Mouse (Mus musculus) midbrain, embryonic 16.5 days (tissue): Measurements from ENCODE around the gene Zpbp2. TPM values are rescaled to one million over a fixed set of nuclear protein-coding genes. Genes with fewer than 3 reads are reported as not detected.

Source experiments
- ATAC-seq: fragments of 200-750 bp; cut with Nextera tagmentation; 2 replicates; pipeline ENCODE4 v1.8.0; 2017; ENCODE audit warnings: moderate TSS enrichment
- H3K27ac ChIP-seq: fragments of 300-500 bp; sonication (generic); 2 replicates; pipeline ENCODE4 v1.5.1; 2014; ENCODE audit warnings: mild to moderate bottlenecking, low read length, mixed read lengths
- H3K27me3 ChIP-seq: fragments of 300-500 bp; sonication (generic); 2 replicates; pipeline ENCODE4 v1.6.1; 2014; ENCODE audit warnings: low read depth, low read length, mixed read lengths; ENCODE audit not compliant: control insufficient read depth, insufficient read depth
- H3K36me3 ChIP-seq: fragments of 300-500 bp; sonication (generic); 2 replicates; pipeline ENCODE4 v1.6.1; 2014; ENCODE audit warnings: mild to moderate bottlenecking, low read length, moderate library complexity, mixed read lengths; ENCODE audit not compliant: control insufficient read depth, insufficient read depth
- H3K4me1 ChIP-seq: fragments of 300-500 bp; sonication (generic); 2 replicates; pipeline ENCODE4 v1.6.1; 2014; ENCODE audit warnings: mild to moderate bottlenecking, low read length, mixed read lengths; ENCODE audit not compliant: control insufficient read depth, insufficient read depth
- H3K4me2 ChIP-seq: fragments of 300-500 bp; sonication (generic); 2 replicates; pipeline ENCODE4 v1.6.1; 2014; ENCODE audit warnings: mild to moderate bottlenecking, low read length, mixed read lengths
- H3K4me3 ChIP-seq: fragments of 300-500 bp; sonication (generic); 2 replicates; pipeline ENCODE4 v1.5.1; 2014; ENCODE audit warnings: low read depth, mild to moderate bottlenecking, low read length, moderate library complexity, mixed read lengths
- H3K9ac ChIP-seq: fragments of 300-500 bp; sonication (generic); 2 replicates; pipeline ENCODE4 v1.6.1; 2014; ENCODE audit warnings: low read depth, low read length, mixed read lengths
- H3K9me3 ChIP-seq: fragments of 300-500 bp; sonication (generic); replicated peaks from 2 replicates; pipeline ENCODE4 v1.6.1; 2014; ENCODE audit warnings: mild to moderate bottlenecking, low read length, mixed read lengths; ENCODE audit not compliant: control insufficient read depth, poor library complexity, severe bottlenecking
- WGBS: fragments of 180-500 bp; shearing (Covaris S2); extraction: QIAGEN DNeasy Blood & Tissue Kit; methylation state at CpG from one replicate; pipeline ENCODE4 v1.1.7; 2014; 5-methylcytosine and 5-hydroxymethylcytosine counted together
- polyA plus RNA-seq: library from polyadenylated mRNA; unstranded; fragments of >200 nt; fragmentation: Nextera tagmentation; extraction: Ambion mirVana; gene quantifications from 2 replicates; pipeline ENCODE4 v1.2.1, GENCODE M21; 2015

The Zpbp2 gene
- polyA plus RNA-seq, 1 experiment from 2014 or later, result 0.15 TPM

GRCm38 (mm10) chr11:98577776-98578175 lies 26.9 kb downstream of the Zpbp2 start:
- Histone ChIP-seq H3K36me3 (peaks cover 9% of the 10 kb centered on the region), H3K9ac (no peak overlapping the region), H3K4me2 (no peak overlapping the region), H3K9me3 (no peaks in the 10 kb centered on the region), H3K27me3 (no peaks in the 10 kb centered on the region), H3K4me1 (no peaks in the 10 kb centered on the region), H3K4me3 (no peak overlapping the region), H3K27ac (no peak overlapping the region)
- WGBS, result 89% methylated on average over 5 of the region's 5 CpGs
- ATAC-seq, result no peak

GRCm38 (mm10) chr11:98580301-98581121 lies 29.6 kb downstream of the Zpbp2 start:
- Histone ChIP-seq H3K36me3 (peaks cover 10% of the 10 kb centered on the region), H3K9ac (no peak overlapping the region), H3K27ac (no peak overlapping the region), H3K4me2 (no peak overlapping the region), H3K9me3 (no peaks in the 10 kb centered on the region), H3K4me3 (no peak overlapping the region), H3K27me3 (no peaks in the 10 kb centered on the region), H3K4me1 (peaks cover 7% of the 10 kb centered on the region)
- WGBS, result 66% methylated on average over 16 of the region's 16 CpGs
- ATAC-seq, result no peak

GRCm38 (mm10) chr11:98581286-98582029 lies 30.6 kb downstream of the Zpbp2 start:
- Histone ChIP-seq H3K4me1 (peaks cover 17% of the 10 kb centered on the region), H3K27me3 (no peaks in the 10 kb centered on the region), H3K36me3 (peaks cover 10% of the 10 kb centered on the region), H3K9me3 (no peaks in the 10 kb centered on the region), H3K4me3 (no peak overlapping the region), H3K9ac (no peak overlapping the region), H3K27ac (no peak overlapping the region), H3K4me2 (no peak overlapping the region)
- 66% methylated on average over 17 of the region's 17 CpGs for WGBS
- ATAC-seq, result no peak

- WGBS, result 85% methylated on average over 8 of the region's 8 CpGs
- peaks cover 17% of the 10 kb centered on the region for H3K4me1 ChIP-seq
- ATAC-seq, result no peak
Measured at GRCm38 (mm10) chr11:98582030-98582388, 31.1 kb downstream of the Zpbp2 start.

GRCm38 (mm10) chr11:98582551-98583264 lies 31.8 kb downstream of the Zpbp2 start:
- no peak overlapping the region for H3K27ac ChIP-seq
- H3K4me1 ChIP-seq, result peaks cover 20% of the 10 kb centered on the region
- WGBS, result 91% methylated on average over 12 of the region's 12 CpGs
- peaks cover 10% of the 10 kb centered on the region for H3K36me3 ChIP-seq
- H3K9me3 ChIP-seq, result no peaks in the 10 kb centered on the region
- no peak overlapping the region for H3K9ac ChIP-seq
- no peak for ATAC-seq
- H3K4me3 ChIP-seq, result no peak overlapping the region
- no peak overlapping the region for H3K4me2 ChIP-seq
- no peaks in the 10 kb centered on the region for H3K27me3 ChIP-seq

More at GRCm38 (mm10) chr11:98582030-98582388, 31.1 kb downstream of the Zpbp2 start:
- H3K9me3 ChIP-seq, result no peaks in the 10 kb centered on the region
- H3K4me2 ChIP-seq, result no peak overlapping the region
- no peak overlapping the region for H3K27ac ChIP-seq
- no peak overlapping the region for H3K9ac ChIP-seq
- no peak overlapping the region for H3K4me3 ChIP-seq
- H3K27me3 ChIP-seq, result no peaks in the 10 kb centered on the region
- H3K36me3 ChIP-seq, result peaks cover 10% of the 10 kb centered on the region

- 91% methylated on average over 3 of the region's 3 CpGs for WGBS
- no peak for ATAC-seq
- peaks cover 25% of the 10 kb centered on the region for H3K4me1 ChIP-seq
Measured at GRCm38 (mm10) chr11:98583265-98583552, 32.3 kb downstream of the Zpbp2 start.

GRCm38 (mm10) chr11:98583571-98583970 lies 32.7 kb downstream of the Zpbp2 start:
- Histone ChIP-seq H3K4me1 (peaks cover 27% of the 10 kb centered on the region), H3K9ac (no peak overlapping the region), H3K4me2 (no peak overlapping the region), H3K27ac (no peak overlapping the region), H3K36me3 (peaks cover 10% of the 10 kb centered on the region), H3K4me3 (no peak overlapping the region), H3K9me3 (no peaks in the 10 kb centered on the region), H3K27me3 (no peaks in the 10 kb centered on the region)
- 33% methylated on average over 3 of the region's 3 CpGs for WGBS
- no peak for ATAC-seq

More at GRCm38 (mm10) chr11:98583265-98583552, 32.3 kb downstream of the Zpbp2 start:
- no peak overlapping the region for H3K4me3 ChIP-seq
- no peak overlapping the region for H3K27ac ChIP-seq
- no peak overlapping the region for H3K4me2 ChIP-seq
- H3K9me3 ChIP-seq, result no peaks in the 10 kb centered on the region
- H3K36me3 ChIP-seq, result peaks cover 10% of the 10 kb centered on the region
- no peaks in the 10 kb centered on the region for H3K27me3 ChIP-seq
- H3K9ac ChIP-seq, result no peak overlapping the region

- ATAC-seq, result no peak
- 94% methylated on average over 1 of the region's 1 CpGs for WGBS
- H3K27ac ChIP-seq, result no peak overlapping the region
- H3K9me3 ChIP-seq, result no peaks in the 10 kb centered on the region
- peak overlapping the region; percentile 20; the same call in 1 of the 2 replicates for H3K9ac ChIP-seq
- H3K27me3 ChIP-seq, result no peaks in the 10 kb centered on the region
- H3K36me3 ChIP-seq, result peaks cover 10% of the 10 kb centered on the region
- H3K4me2 ChIP-seq, result no peak overlapping the region
- peaks cover 27% of the 10 kb centered on the region for H3K4me1 ChIP-seq
- no peak overlapping the region for H3K4me3 ChIP-seq
Measured at GRCm38 (mm10) chr11:98584146-98584545, 33.2 kb downstream of the Zpbp2 start.
